In the genomic region with DNA sequence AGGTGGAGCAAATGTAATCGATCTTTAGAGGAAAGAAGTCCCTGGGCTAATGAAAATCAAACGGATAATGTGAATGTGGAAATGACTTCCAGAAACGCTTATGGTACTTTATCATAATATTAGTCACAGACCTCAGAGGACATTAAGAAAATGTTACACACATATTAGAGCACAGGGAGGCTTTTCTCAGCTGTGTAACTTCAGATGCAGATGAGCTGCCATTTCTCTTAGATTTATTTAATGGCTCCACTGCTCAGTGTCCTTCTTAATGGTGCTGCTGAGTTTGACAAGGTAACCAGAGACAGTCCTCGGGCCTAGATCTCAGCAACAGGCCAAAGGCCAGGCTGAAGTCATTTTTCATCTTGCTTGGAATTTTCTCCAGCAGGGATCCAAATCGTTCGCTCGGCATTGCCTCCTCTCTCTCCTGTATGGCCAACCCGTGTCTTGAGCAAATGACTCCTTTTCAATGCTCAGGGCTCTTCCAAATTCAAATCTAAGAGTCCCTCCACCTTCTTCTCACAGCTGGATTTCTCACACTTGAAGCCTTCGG, we compare ENCODE assay signal across 18 mouse cellular contexts.
DNase-seq lines count a peak whose midpoint lies in the region; ATAC-seq and TF ChIP-seq lines count a peak whose summit lies in the region.
"Had no signal": no experiment of that assay in that cellular context is flagged by ENCODE, and none has a peak within 500 bp of the region (broad histone marks: within the 10 kb centered on the region; RNA-seq: fewer than 3 reads in every experiment).

No protein-coding gene starts in this region.

- no peak for TF ChIP-seq CTCF in lung, postnatal 0 days (IDR thresholded peaks at IDR 0.05)
- TF ChIP-seq CTCF in stomach, postnatal 0 days (IDR thresholded peaks at IDR 0.05; ENCODE audit: low read depth): no peak

- DNase-seq in hindbrain, embryonic 14.5 days (ENCODE audit: low spot score): peak; percentile 25
- DNase-seq in lung, postnatal 0 days (ENCODE audit: low spot score): peak; percentile 60
- DNase-seq in lung, postnatal 36 days: no peak
- DNase-seq in stomach, postnatal 0 days (ENCODE audit: low spot score): no peak
- no peak for DNase-seq in layer of hippocampus, adult 8-10 months (ENCODE audit: low spot score in 2 of 2)
- DNase-seq: adrenal gland, postnatal 10 days; B cell, adult 2 months; cerebellum, adult 8-10 months; gastrocnemius, postnatal 10 days; heart, postnatal 4 days; liver, postnatal 0 days had no signal

- H3K36me3 ChIP-seq in hindbrain, embryonic 14.5 days (replicated peaks; ENCODE audit: control insufficient read depth, insufficient read depth): no peaks in the 10 kb centered on the region
- no peaks in the 10 kb centered on the region for H3K36me3 ChIP-seq in hindbrain, embryonic 12.5 days
- H3K36me3 ChIP-seq in lung, postnatal 0 days (ENCODE audit: insufficient read depth, low read length): no peaks in the 10 kb centered on the region
- H3K36me3 ChIP-seq in intestine, embryonic 15.5 days: no peaks in the 10 kb centered on the region
- H3K36me3 ChIP-seq in stomach, postnatal 0 days (ENCODE audit: control insufficient read depth, insufficient read depth, low read length): no peaks in the 10 kb centered on the region
- H3K36me3 ChIP-seq: embryonic facial prominence, embryonic 12.5 days; forebrain, embryonic 12.5 days; midbrain, embryonic 10.5 days had no signal

- H3K27me3 ChIP-seq in hindbrain, embryonic 14.5 days (ENCODE audit: control insufficient read depth, insufficient read depth, low read length): no peaks in the 10 kb centered on the region
- no peaks in the 10 kb centered on the region for H3K27me3 ChIP-seq in hindbrain, embryonic 12.5 days
- H3K27me3 ChIP-seq in lung, postnatal 0 days (replicated peaks; ENCODE audit: insufficient read depth, low read length): no peaks in the 10 kb centered on the region
- H3K27me3 ChIP-seq in intestine, embryonic 15.5 days (replicated peaks): no peaks in the 10 kb centered on the region
- H3K27me3 ChIP-seq in stomach, postnatal 0 days (ENCODE audit: control insufficient read depth, insufficient read depth, low read length): no peaks in the 10 kb centered on the region
- H3K27me3 ChIP-seq: embryonic facial prominence, embryonic 12.5 days; forebrain, embryonic 12.5 days had no signal

- H3K4me3 ChIP-seq in hindbrain, embryonic 14.5 days (replicated peaks; ENCODE audit: low read length): no peak overlapping the region
- H3K4me3 ChIP-seq in hindbrain, embryonic 12.5 days: no peak overlapping the region
- no peak overlapping the region for H3K4me3 ChIP-seq in lung, postnatal 0 days (ENCODE audit: low read depth, low read length)
- no peak overlapping the region for H3K4me3 ChIP-seq in intestine, embryonic 15.5 days (replicated peaks)
- H3K4me3 ChIP-seq in stomach, postnatal 0 days (ENCODE audit: low read depth, low read length): no peak overlapping the region
- H3K4me3 ChIP-seq: embryonic facial prominence, embryonic 12.5 days; forebrain, embryonic 12.5 days; left cerebral cortex, adult 2 months; midbrain, embryonic 10.5 days had no signal

- no peak overlapping the region for H3K4me2 ChIP-seq in hindbrain, embryonic 14.5 days (replicated peaks)
- H3K4me2 ChIP-seq in hindbrain, embryonic 12.5 days (replicated peaks): no peak overlapping the region
- H3K4me2 ChIP-seq in lung, postnatal 0 days (replicated peaks; ENCODE audit: low read depth, low read length): no peak overlapping the region
- 0 out of 2 replicates have a peak overlapping the region, but pooled peaks have one; percentile 1 for H3K4me2 ChIP-seq in intestine, embryonic 15.5 days (replicated peaks)
- no peak overlapping the region for H3K4me2 ChIP-seq in stomach, postnatal 0 days (replicated peaks; ENCODE audit: low read depth)
- H3K4me2 ChIP-seq: embryonic facial prominence, embryonic 12.5 days; forebrain, embryonic 12.5 days had no signal

- 47% methylated on average over 9 of the region's 9 CpGs for WGBS in hindbrain, embryonic 14.5 days
- WGBS in hindbrain, embryonic 12.5 days: 58% methylated on average over 9 of the region's 9 CpGs
- 45% methylated on average over 9 of the region's 9 CpGs for WGBS in lung, postnatal 0 days
- 31% methylated on average over 9 of the region's 9 CpGs for WGBS in intestine, embryonic 15.5 days
- WGBS in stomach, postnatal 0 days: 39% methylated on average over 9 of the region's 9 CpGs

- H3K9me3 ChIP-seq in hindbrain, embryonic 14.5 days (ENCODE audit: control insufficient read depth, low read length): no peaks in the 10 kb centered on the region
- H3K9me3 ChIP-seq in hindbrain, embryonic 12.5 days (replicated peaks): no peaks in the 10 kb centered on the region
- no peaks in the 10 kb centered on the region for H3K9me3 ChIP-seq in lung, postnatal 0 days (ENCODE audit: low read length)
- H3K9me3 ChIP-seq in intestine, embryonic 15.5 days: no peaks in the 10 kb centered on the region
- H3K9me3 ChIP-seq in stomach, postnatal 0 days (ENCODE audit: control insufficient read depth, low read length): no peaks in the 10 kb centered on the region
- H3K9me3 ChIP-seq: embryonic facial prominence, embryonic 12.5 days; forebrain, embryonic 12.5 days; midbrain, embryonic 10.5 days had no signal

- peak; percentile 17; the same call in 1 of the 2 replicates for ATAC-seq in hindbrain, embryonic 14.5 days (ENCODE audit: low FRiP score)
- ATAC-seq in hindbrain, embryonic 12.5 days (ENCODE audit: low FRiP score): no peak
- peak; percentile 42 for ATAC-seq in lung, postnatal 0 days
- peak; percentile 29 for ATAC-seq in intestine, embryonic 15.5 days
- peak; percentile 58; the same call in 1 of the 2 replicates for ATAC-seq in stomach, postnatal 0 days (ENCODE audit: low FRiP score, low TSS enrichment)
- ATAC-seq in CD4-positive, CD25-positive, alpha-beta regulatory T cell, adult 4 months: no peak
- ATAC-seq: liver, postnatal 0 days had no signal

- H3K9ac ChIP-seq in hindbrain, embryonic 14.5 days: no peak overlapping the region
- no peak overlapping the region for H3K9ac ChIP-seq in hindbrain, embryonic 12.5 days
- no peak overlapping the region for H3K9ac ChIP-seq in lung, postnatal 0 days (replicated peaks; ENCODE audit: low read depth)
- no peak overlapping the region for H3K9ac ChIP-seq in intestine, embryonic 15.5 days
- H3K9ac ChIP-seq in stomach, postnatal 0 days (ENCODE audit: low read length): no peak overlapping the region; the same call in 1 of the 2 replicates
- H3K9ac ChIP-seq: embryonic facial prominence, embryonic 12.5 days; forebrain, embryonic 12.5 days; liver, postnatal 0 days had no signal

- H3K27ac ChIP-seq in hindbrain, embryonic 14.5 days: no peak overlapping the region
- H3K27ac ChIP-seq in hindbrain, embryonic 12.5 days: no peak overlapping the region
- H3K27ac ChIP-seq in lung, postnatal 0 days (ENCODE audit: low read length): peak overlapping the region; percentile 27
- peak overlapping the region; percentile 42; the same call in 1 of the 2 replicates for H3K27ac ChIP-seq in intestine, embryonic 15.5 days
- peak overlapping the region; percentile 91 for H3K27ac ChIP-seq in stomach, postnatal 0 days (replicated peaks)
- H3K27ac ChIP-seq: embryonic facial prominence, embryonic 12.5 days; forebrain, embryonic 12.5 days; left cerebral cortex, adult 2 months; midbrain, embryonic 10.5 days had no signal

- TF ChIP-seq EP300 in lung, postnatal 0 days (IDR thresholded peaks at IDR 0.05): no peak
- TF ChIP-seq EP300 in stomach, postnatal 0 days (optimal IDR thresholded peaks at IDR 0.05): no peak

- peaks cover 4% of the 10 kb centered on the region; the same call in 1 of the 2 replicates for H3K4me1 ChIP-seq in hindbrain, embryonic 14.5 days (replicated peaks; ENCODE audit: control insufficient read depth, insufficient read depth, low read length)
- H3K4me1 ChIP-seq in hindbrain, embryonic 12.5 days: peaks cover 6% of the 10 kb centered on the region; the same call in 1 of the 2 replicates
- no peaks in the 10 kb centered on the region for H3K4me1 ChIP-seq in lung, postnatal 0 days (ENCODE audit: insufficient read depth, low read depth, low read length)
- peaks cover 6% of the 10 kb centered on the region; the same call in 1 of the 2 replicates for H3K4me1 ChIP-seq in intestine, embryonic 15.5 days (replicated peaks)
- 0 out of 2 replicates have a peak, but pooled peaks cover 4% of the 10 kb centered on the region for H3K4me1 ChIP-seq in stomach, postnatal 0 days (replicated peaks; ENCODE audit: control insufficient read depth, insufficient read depth)
- H3K4me1 ChIP-seq: forebrain, embryonic 12.5 days; midbrain, embryonic 10.5 days had no signal

Comparison
In these comparisons a context has a peak if more than half of its experiments do, and no peak if none do; other contexts are left out.
1. ATAC-seq: peak in hindbrain, embryonic 14.5 days (single experiment), lung, postnatal 0 days (single experiment), intestine, embryonic 15.5 days (single experiment) and stomach, postnatal 0 days (single experiment); none in hindbrain, embryonic 12.5 days (single experiment) and CD4-positive, CD25-positive, alpha-beta regulatory T cell, adult 4 months (single experiment).
2. DNase-seq: peak in hindbrain, embryonic 14.5 days (single experiment) and lung, postnatal 0 days (single experiment); none in lung, postnatal 36 days (single experiment), stomach, postnatal 0 days (single experiment) and layer of hippocampus, adult 8-10 months (0 of 2).
3. H3K27ac ChIP-seq: peak in lung, postnatal 0 days (single experiment), intestine, embryonic 15.5 days (single experiment) and stomach, postnatal 0 days (single experiment); none in hindbrain, embryonic 14.5 days (single experiment) and hindbrain, embryonic 12.5 days (single experiment).